Mouse (Mus musculus) layer of hippocampus, adult 11-12 months (tissue): Measurements from ENCODE around the gene Klhl26.

Experiments used
- DNase-seq: peaks from one replicate; pipeline ENCODE4 v3.0.0; 2022; ENCODE audit warnings: low spot score

Klhl26 gene

GRCm38 (mm10) chr8:70447639-70448420, 28.9 kb downstream of the Klhl26 start:
- peak; percentile 58 for DNase-seq

GRCm38 (mm10) chr8:70445988-70446387, 30.8 kb downstream of the Klhl26 start:
- DNase-seq = no peak

GRCm38 (mm10) chr8:70443326-70443725, 33.4 kb downstream of the Klhl26 start:
- DNase-seq = no peak

DNA sequence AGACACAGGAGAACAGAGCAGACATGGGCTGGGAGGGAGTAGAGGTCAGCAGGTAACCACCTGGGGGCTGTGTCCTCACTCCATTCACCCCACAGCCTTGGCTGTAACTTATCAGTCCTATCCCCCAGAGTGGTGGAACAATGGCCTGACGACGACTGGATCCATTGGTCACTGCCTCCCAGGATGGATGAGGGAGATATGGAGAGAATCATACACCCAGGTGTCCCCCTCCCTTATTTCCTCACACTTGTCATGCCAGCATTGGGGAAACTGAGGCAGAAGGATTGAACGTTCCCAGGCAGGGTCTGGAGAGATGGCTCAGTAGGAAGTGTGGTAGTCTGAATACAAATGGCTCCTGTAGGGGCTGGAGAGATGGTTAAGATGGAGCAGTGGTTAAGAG, 35.2 kb downstream of the Klhl26 start:
- no peak for DNase-seq

DNA sequence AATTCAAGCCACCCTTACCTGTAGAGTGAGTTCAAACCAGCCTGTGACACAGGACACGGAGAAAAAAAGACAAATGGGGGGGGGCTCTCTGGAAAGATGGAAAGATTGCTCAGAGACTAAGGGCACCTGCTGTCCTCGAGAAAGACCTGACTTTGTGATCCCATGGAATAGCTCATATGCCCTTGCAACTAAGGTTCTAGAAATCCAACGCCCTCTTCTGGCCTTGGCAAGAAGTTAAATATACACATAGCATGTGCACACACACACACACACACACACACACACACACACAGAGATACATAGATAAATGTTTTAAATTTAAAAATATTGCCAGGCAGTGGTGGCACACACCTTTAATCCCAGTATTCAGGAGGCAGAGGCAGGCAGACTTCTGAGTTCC, 36.5 kb downstream of the Klhl26 start:
- DNase-seq = no peak

- DNase-seq = no peak
Measured at GRCm38 (mm10) chr8:70439848-70440179, 37.0 kb downstream of the Klhl26 start.

DNA sequence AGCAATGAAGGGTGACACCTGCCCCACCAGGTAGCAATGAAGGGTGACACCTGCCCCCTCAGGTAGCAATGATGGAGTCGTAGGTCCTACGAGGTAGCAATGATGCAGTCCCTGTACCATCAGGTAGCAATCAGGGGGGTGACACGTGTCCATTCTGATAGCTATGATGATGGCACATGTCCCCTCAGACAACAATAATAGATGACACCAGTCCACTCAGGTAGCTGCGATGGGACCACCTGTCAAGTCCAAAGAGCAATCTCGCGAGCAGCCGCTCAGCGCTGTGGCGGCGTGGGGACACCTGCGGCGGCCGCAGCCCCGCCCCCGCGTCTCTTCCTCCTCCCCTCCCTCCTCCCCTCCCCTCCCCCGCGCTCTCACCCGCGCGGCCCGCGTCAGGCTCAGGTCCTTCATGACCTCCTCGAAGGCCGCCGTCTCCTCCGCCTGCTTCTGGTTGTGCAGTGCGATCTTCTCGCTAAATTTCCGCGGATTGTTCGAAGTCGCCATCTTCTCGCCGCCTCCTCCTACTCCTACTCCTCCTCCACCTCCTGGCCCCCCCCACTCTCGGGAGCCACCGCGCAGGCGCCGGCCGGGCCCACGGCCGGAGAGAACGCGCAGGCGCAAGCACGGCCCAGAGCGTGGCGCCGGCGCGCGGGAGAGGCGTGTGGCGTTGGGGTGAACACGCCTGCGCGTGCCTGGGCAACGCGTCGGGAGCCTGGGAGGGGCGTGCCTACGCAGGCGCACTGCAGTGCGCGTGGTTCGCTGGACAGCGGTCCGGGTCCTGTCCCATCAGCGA, 37.5 kb downstream of the Klhl26 start, which contains the start of gene Crtc1:
Gene Crtc1, minus strand, starts transcription at position 525 of the 793 bp plus-strand sequence.
- peak; percentile 96 for DNase-seq

DNA sequence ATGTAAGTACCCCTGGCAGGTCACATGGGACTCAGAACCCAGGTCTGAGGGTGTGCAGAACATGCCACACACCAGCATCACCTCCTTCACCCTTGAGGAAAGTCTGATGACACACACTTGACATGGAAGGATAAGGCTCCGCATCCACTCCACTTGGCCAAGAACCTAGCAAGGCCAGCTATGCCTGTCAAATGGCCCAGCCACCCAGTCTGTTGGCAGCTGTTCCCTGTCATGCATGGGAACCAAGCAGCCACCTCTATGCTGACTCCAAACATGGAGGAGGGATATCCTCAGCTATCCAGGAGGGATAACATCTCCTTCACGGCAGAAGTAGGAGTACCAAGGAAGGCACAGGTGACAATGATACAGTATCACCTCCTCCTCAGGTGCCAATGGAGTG, 38.3 kb downstream of the Klhl26 start:
- no peak for DNase-seq

DNA sequence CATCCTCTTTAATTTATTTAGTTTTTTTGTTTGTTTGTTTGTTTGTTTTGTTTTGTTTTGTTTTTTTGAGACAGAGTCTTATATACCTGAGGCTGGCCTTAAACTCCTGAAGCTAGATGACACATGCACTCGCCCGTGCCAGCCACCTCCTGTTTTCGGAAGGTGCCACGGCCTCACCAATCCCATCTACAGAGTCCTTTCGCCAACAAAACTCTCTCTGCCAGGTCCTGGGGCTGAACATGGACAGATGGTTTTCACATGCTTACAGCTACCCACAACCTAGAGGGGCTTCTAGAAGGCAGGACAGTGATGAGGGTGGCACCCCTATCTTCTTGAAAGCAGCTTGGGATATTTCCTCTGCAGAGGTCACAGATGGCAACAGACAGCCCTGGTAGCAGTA, 41.6 kb downstream of the Klhl26 start:
- no peak for DNase-seq

DNA sequence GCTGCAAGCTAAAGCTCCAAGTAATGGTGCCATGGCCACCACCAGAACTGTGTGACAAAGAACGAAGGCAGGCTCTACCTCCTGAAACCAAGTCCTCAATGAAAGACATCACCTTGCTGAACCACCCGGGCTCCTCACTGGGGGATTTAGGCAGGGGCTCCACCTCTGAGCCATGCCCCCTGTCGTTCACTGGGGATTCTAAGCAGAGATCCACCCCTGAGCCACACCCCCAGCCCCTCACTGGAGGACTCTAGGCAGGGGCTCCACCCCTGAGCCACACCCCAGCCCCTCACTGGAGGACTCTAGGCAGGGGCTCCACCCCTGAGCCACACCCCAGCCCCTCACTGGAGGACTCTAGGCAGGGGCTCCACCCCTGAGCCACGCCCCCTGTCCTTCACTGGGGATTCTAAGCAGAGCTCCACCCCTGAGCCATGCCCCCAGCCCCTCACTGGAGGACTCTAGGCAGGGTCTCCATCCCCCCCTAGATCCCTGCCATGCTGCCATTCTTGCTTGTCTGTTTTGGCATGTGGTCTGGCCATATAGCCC, 43.7 kb downstream of the Klhl26 start:
- DNase-seq = no peak

DNA sequence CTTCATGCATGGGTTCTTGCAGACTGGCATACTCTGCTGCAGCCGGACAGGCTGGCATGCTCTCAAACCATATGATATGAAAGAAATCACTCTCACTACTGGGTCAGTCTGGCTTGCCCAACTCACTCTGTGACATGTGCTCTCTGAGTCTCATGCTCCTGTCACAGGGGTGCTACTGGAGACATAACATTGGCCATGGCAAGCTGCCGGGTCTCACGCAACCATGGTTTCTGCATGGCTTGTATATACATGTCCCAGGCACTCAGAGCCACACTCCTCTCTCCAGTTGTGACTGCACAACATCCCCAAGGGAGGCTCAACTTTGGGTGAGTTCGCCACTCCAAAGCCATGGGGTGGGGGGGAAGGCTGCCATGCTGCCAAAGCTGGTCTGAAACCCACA, 45.6 kb downstream of the Klhl26 start:
- no peak for DNase-seq

GRCm38 (mm10) chr8:70426300-70426907, 50.4 kb downstream of the Klhl26 start:
- DNase-seq = no peak

GRCm38 (mm10) chr8:70422722-70423121, 54.0 kb downstream of the Klhl26 start:
- DNase-seq = no peak

DNA sequence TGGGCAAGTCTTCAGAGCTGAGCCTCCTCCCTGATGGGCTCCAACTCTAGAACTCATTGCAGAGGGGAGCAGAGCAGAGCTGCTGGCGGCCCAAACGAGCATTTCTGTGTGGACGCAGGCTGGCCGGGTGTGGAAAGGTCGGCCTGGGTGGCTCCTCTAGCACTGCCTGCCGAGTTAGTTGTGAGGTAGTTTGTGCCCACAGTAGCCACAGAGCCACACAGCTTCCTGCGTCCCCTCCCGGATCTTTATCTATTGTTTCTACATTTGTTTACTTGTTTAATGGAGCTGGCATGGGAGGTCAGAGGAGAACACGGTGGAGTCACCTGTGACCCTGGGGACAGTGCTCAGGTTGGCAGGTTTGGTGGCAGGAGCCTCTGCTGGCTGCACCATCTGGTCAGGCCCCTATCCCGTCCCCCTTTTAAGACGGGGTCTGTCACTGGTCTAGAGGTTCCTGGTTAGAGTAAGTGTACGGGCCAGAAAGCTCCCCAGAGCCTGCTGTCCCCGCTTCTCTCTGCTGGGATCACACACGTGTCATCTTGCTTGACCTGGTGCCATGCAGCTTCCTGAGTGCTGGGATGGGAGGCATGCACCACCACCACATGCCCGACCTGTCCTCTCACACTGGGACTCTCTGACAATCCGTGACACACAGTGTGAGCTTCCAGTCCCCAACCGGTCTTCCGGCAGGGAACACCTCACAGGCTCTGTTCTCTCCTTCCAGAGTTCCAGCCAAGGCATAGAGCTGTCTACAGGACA, 55.2 kb downstream of the Klhl26 start:
- no peak for DNase-seq

DNA sequence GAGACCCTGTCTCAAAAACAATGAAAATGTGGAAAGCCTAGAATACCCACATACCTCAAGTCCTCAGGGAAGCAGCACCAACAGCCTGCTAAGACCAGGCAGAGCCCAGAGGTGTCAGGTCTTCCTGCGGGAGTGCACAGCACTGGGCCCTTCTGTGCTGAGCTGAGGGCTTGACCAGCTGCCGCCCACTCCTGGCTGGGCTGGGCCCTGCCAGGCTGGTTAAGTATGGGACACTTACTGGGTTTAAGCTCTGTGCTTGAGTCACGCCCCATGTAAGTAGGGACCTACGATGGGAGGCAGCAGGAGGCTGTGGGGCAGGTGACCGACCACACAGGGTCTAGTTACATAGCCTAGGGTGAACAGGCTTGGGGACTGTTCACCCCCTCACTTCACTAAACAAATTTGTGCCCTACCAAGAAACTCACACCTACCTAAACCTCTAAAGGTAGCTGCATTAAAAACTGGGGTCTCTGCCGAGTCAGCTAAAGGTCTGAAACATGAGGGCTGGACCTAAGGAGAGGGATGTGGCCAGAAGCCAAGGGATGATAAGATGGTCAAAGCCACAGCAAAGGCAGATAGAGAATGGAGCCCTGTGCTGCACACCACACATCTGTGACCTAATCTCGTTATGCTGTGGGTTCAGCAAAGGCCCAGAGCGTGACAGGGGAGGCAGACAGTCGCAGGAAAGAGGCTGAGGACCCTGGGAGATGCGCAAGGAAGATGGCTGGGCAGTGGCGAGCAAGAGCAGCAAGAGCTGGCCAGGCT, 56.7 kb downstream of the Klhl26 start:
- DNase-seq = no peak

- DNase-seq = peak; percentile 78
Measured at GRCm38 (mm10) chr8:70418954-70419353, 57.8 kb downstream of the Klhl26 start.

DNA sequence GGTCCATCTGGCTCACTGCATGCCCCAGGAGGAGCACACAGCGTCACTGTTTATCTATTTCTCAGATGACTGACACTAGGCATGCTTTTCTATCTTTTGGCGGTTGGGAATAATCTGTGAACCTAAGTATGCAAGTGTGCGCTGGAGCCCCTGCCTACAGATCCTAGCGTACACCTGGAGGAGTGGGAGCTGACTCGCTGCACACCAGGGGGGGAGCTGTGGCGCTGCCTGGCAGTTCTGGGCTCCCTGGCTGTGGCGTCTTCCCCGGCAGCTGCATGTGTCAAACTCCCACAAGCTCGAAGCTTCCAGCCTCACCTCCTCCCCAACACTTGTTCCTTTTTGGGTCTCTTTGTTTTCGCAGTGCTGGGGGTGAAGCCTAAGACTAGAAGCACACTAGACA, 58.9 kb downstream of the Klhl26 start:
- DNase-seq = peak; percentile 73

DNA sequence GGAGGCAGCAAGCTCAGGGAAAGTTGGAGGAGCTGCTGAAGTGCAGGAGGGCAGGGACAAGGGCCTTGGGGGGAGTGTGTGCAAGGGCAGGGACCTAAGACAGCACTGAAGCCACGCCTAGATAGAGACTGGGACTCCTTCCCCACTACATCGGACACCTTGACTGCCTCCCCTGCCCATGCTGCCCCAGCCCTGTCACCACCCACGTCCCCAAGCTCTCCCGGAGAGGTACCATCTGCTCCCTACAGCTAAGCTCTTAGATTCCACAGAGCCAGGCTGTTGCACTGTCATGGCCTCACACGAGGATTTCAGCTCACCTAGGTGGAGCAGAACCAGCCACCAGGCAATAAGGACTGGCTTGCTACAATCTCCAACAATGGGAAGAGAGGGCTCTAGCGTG, 59.8 kb downstream of the Klhl26 start:
- DNase-seq = peak; percentile 61

GRCm38 (mm10) chr8:70415540-70416451, 61.0 kb downstream of the Klhl26 start:
- no peak for DNase-seq

- no peak for DNase-seq
Measured at GRCm38 (mm10) chr8:70414310-70414946, 62.3 kb downstream of the Klhl26 start.
